Mouse (Mus musculus) lung, postnatal 0 days (tissue): Measurements from ENCODE around the gene Ap3d1.

ENCODE experiments used
- CTCF ChIP-seq: IDR thresholded peaks from 2 replicates; pipeline ENCODE4 v1.5.1; 2016; ENCODE audit warnings: antibody characterized with exemption, mild to moderate bottlenecking
- EP300 ChIP-seq: IDR thresholded peaks from 2 replicates; pipeline ENCODE4 v1.6.1; 2016; ENCODE audit warnings: antibody characterized with exemption, mild to moderate bottlenecking, control low read depth

DNA sequence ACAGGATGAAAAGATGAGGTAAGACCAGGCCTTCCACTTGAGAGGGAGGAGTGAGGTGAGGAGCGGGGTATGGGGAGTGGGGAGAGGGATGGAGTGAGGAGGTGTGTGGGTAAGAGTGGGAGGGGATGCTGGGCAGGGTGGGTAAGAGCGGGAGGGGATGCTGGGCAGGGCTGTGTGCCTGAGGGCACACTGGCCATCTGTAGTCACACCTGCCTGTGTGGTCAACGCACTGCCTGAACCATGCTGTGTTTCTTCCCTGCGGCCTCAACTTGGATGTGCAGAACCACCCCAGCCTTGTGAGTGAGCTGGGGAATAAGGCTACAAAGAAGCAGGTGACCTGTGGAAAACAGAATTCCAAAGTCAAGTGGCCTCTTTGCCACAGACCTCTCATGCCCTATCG, 37.6 kb downstream of the Ap3d1 start:
- TF ChIP-seq CTCF (no peak), EP300 (no peak)
